Mouse (Mus musculus): ENCODE data around the gene Aebp1. TPM values are rescaled to one million over a fixed set of nuclear protein-coding genes. Genes with fewer than 3 reads are reported as not detected.

Aebp1 gene
- 16.7 and 30.7 TPM in 2 replicates for polyA plus RNA-seq (2014; fragmentation: Nextera tagmentation; extraction: Ambion mirVana)

GRCm38 (mm10) chr11:5861678-5862393 lies at the start of gene Aebp1:
TSS of gene Aebp1 (plus strand) at chr11:5861947.
- H3K4me2 ChIP-seq (replicated peaks; ENCODE audit: low read depth, low read length), result peak within 1 kb of the TSS; percentile 69
- H3K27ac ChIP-seq (ENCODE audit: low read depth, low read length), result peak within 1 kb of the TSS; percentile 26; the same call in 1 of the 2 replicates
- no peaks in the 10 kb centered on the region for H3K27me3 ChIP-seq (ENCODE audit: control insufficient read depth, insufficient read depth, low read length)
- peak within 1 kb of the TSS; percentile 58 for H3K9ac ChIP-seq (ENCODE audit: low read depth, low read length)
- peaks cover 4% of the 10 kb centered on the region; the same call in 1 of the 2 replicates for H3K36me3 ChIP-seq (ENCODE audit: control insufficient read depth, insufficient read depth, low read length)
- H3K4me3 ChIP-seq (ENCODE audit: low read length), result peak within 1 kb of the TSS; percentile 36
- H3K4me1 ChIP-seq (ENCODE audit: control insufficient read depth, insufficient read depth, low read length), result peaks cover 18% of the 10 kb centered on the region
- ATAC-seq (ENCODE audit: low FRiP score, low TSS enrichment), result peak; percentile 74
- 1% methylated on average over 59 of the region's 59 CpGs for WGBS
- H3K9me3 ChIP-seq (ENCODE audit: control insufficient read depth, low read length), result no peaks in the 10 kb centered on the region

GRCm38 (mm10) chr11:5813381-5813780 lies 48.4 kb upstream of the Aebp1 start:
- no peak overlapping the region for H3K4me2 ChIP-seq (replicated peaks; ENCODE audit: low read depth, low read length)
- no peak for ATAC-seq (ENCODE audit: low FRiP score, low TSS enrichment)
- H3K27ac ChIP-seq (ENCODE audit: low read depth, low read length), result no peak overlapping the region
- H3K36me3 ChIP-seq (ENCODE audit: control insufficient read depth, insufficient read depth, low read length), result no peaks in the 10 kb centered on the region
- no peaks in the 10 kb centered on the region for H3K4me1 ChIP-seq (ENCODE audit: control insufficient read depth, insufficient read depth, low read length)
- H3K9me3 ChIP-seq (ENCODE audit: control insufficient read depth, low read length), result no peaks in the 10 kb centered on the region
- H3K9ac ChIP-seq (ENCODE audit: low read depth, low read length), result no peak overlapping the region
- 76% methylated on average over 10 of the region's 10 CpGs for WGBS
- H3K27me3 ChIP-seq (ENCODE audit: control insufficient read depth, insufficient read depth, low read length), result no peaks in the 10 kb centered on the region
- H3K4me3 ChIP-seq (ENCODE audit: low read length), result no peak overlapping the region

GRCm38 (mm10) chr11:5819223-5819622 lies 42.5 kb upstream of the Aebp1 start:
- no peaks in the 10 kb centered on the region for H3K4me1 ChIP-seq (ENCODE audit: control insufficient read depth, insufficient read depth, low read length)
- H3K9me3 ChIP-seq (ENCODE audit: control insufficient read depth, low read length), result no peaks in the 10 kb centered on the region
- no peaks in the 10 kb centered on the region for H3K27me3 ChIP-seq (ENCODE audit: control insufficient read depth, insufficient read depth, low read length)
- H3K36me3 ChIP-seq (ENCODE audit: control insufficient read depth, insufficient read depth, low read length), result no peaks in the 10 kb centered on the region
- H3K9ac ChIP-seq (ENCODE audit: low read depth, low read length), result no peak overlapping the region
- 69% methylated on average over 2 of the region's 2 CpGs for WGBS
- ATAC-seq (ENCODE audit: low FRiP score, low TSS enrichment), result no peak
- no peak overlapping the region for H3K4me3 ChIP-seq (ENCODE audit: low read length)
- no peak overlapping the region for H3K27ac ChIP-seq (ENCODE audit: low read depth, low read length)
- H3K4me2 ChIP-seq (replicated peaks; ENCODE audit: low read depth, low read length), result no peak overlapping the region

DNA sequence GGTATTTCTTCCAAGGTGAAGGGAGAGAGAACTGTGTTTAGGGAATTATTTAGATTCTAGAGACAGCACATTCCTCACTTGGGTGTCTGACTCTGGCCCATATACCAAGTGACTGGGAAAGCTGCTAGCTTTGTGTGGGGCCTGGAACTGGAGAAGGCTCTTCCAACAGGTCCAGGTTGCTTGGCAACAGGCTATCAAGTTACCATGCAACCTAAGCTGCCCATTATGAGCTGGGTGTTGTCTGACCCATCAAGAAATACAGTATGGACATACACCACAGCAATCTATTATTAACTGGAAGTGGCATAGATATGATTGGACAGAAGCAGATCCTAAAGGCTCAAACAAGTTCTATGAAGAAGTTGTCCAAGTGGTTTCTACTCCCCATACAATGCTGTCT lies 36.3 kb upstream of the Aebp1 start:
- Histone ChIP-seq H3K4me2 (replicated peaks; ENCODE audit: low read depth, low read length) (no peak overlapping the region), H3K4me3 (ENCODE audit: low read length) (no peak overlapping the region), H3K9ac (ENCODE audit: low read depth, low read length) (no peak overlapping the region), H3K4me1 (ENCODE audit: control insufficient read depth, insufficient read depth, low read length) (no peaks in the 10 kb centered on the region), H3K36me3 (ENCODE audit: control insufficient read depth, insufficient read depth, low read length) (peaks cover 19% of the 10 kb centered on the region), H3K27me3 (ENCODE audit: control insufficient read depth, insufficient read depth, low read length) (no peaks in the 10 kb centered on the region), H3K27ac (ENCODE audit: low read depth, low read length) (no peak overlapping the region), H3K9me3 (ENCODE audit: control insufficient read depth, low read length) (no peaks in the 10 kb centered on the region)
- no peak for ATAC-seq (ENCODE audit: low FRiP score, low TSS enrichment)

DNA sequence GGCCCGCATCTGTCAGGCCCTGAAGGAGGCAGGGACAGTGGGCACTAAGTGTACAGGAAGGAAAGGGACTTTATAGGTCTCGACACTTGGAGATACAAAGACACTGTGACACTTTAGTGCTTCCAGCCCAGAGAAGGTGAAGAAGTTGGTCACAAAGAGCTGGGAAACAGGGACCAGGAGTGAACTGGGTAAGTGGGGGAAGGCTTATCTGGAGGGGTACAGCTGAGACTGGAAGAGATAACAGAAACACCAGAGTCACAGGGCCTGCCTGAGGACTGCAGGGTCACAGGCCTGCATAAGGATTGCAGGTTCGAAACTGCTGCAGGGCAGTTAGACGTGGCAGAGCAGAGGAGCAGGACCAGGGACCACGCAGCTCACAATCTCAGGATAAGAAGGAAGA lies 33.8 kb upstream of the Aebp1 start:
- Histone ChIP-seq H3K4me3 (ENCODE audit: low read length) (no peak overlapping the region), H3K36me3 (ENCODE audit: control insufficient read depth, insufficient read depth, low read length) (peaks cover 38% of the 10 kb centered on the region), H3K9ac (ENCODE audit: low read depth, low read length) (no peak overlapping the region), H3K4me2 (replicated peaks; ENCODE audit: low read depth, low read length) (no peak overlapping the region), H3K27me3 (ENCODE audit: control insufficient read depth, insufficient read depth, low read length) (no peaks in the 10 kb centered on the region), H3K4me1 (ENCODE audit: control insufficient read depth, insufficient read depth, low read length) (no peaks in the 10 kb centered on the region), H3K9me3 (ENCODE audit: control insufficient read depth, low read length) (no peaks in the 10 kb centered on the region), H3K27ac (ENCODE audit: low read depth, low read length) (no peak overlapping the region)
- no peak for ATAC-seq (ENCODE audit: low FRiP score, low TSS enrichment)
- WGBS, result 87% methylated on average over 5 of the region's 5 CpGs

- Histone ChIP-seq H3K9ac (ENCODE audit: low read depth, low read length) (no peak overlapping the region), H3K4me3 (ENCODE audit: low read length) (no peak overlapping the region), H3K4me2 (replicated peaks; ENCODE audit: low read depth, low read length) (no peak overlapping the region), H3K9me3 (ENCODE audit: control insufficient read depth, low read length) (no peaks in the 10 kb centered on the region), H3K27ac (ENCODE audit: low read depth, low read length) (no peak overlapping the region), H3K27me3 (ENCODE audit: control insufficient read depth, insufficient read depth, low read length) (no peaks in the 10 kb centered on the region), H3K36me3 (ENCODE audit: control insufficient read depth, insufficient read depth, low read length) (peaks cover 41% of the 10 kb centered on the region), H3K4me1 (ENCODE audit: control insufficient read depth, insufficient read depth, low read length) (no peaks in the 10 kb centered on the region)
- 88% methylated on average over 11 of the region's 11 CpGs for WGBS
- ATAC-seq (ENCODE audit: low FRiP score, low TSS enrichment), result no peak
Measured at GRCm38 (mm10) chr11:5828509-5829191, 33.1 kb upstream of the Aebp1 start.

DNA sequence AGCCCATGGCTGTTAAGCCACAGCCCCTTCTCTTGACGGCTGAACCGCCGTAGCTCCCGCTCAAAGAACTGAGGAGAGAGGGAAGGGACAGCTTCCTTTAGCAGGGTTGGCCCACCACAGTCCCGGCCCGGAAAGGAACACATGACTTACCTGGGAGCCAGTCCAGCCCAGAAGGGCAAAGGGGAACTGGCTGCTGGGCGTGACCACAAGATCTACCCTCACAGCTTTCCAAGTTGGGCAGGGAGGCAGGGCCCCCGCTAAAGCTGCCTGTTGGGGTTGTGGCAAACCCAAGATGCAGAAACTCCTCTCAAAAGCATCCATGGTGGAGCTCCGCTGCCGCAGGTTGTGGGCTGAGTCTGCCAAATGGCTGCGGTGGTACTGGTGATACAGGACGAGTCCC lies 32.4 kb upstream of the Aebp1 start:
- no peaks in the 10 kb centered on the region for H3K9me3 ChIP-seq (ENCODE audit: control insufficient read depth, low read length)
- H3K4me3 ChIP-seq (ENCODE audit: low read length), result no peak overlapping the region
- H3K4me1 ChIP-seq (ENCODE audit: control insufficient read depth, insufficient read depth, low read length), result no peaks in the 10 kb centered on the region
- H3K36me3 ChIP-seq (ENCODE audit: control insufficient read depth, insufficient read depth, low read length), result peaks cover 45% of the 10 kb centered on the region
- H3K9ac ChIP-seq (ENCODE audit: low read depth, low read length), result no peak overlapping the region; the same call in 1 of the 2 replicates
- no peak overlapping the region for H3K27ac ChIP-seq (ENCODE audit: low read depth, low read length)
- no peak for ATAC-seq (ENCODE audit: low FRiP score, low TSS enrichment)
- H3K27me3 ChIP-seq (ENCODE audit: control insufficient read depth, insufficient read depth, low read length), result no peaks in the 10 kb centered on the region
- no peak overlapping the region for H3K4me2 ChIP-seq (replicated peaks; ENCODE audit: low read depth, low read length)
- whole genome bisulfite sequencing, result 95% methylated on average over 12 of the region's 12 CpGs

- H3K4me1 ChIP-seq (ENCODE audit: control insufficient read depth, insufficient read depth, low read length), result no peaks in the 10 kb centered on the region; the same call in 1 of the 2 replicates
- no peak for ATAC-seq (ENCODE audit: low FRiP score, low TSS enrichment)
- 60% methylated on average over 9 of the region's 9 CpGs for WGBS
- no peaks in the 10 kb centered on the region for H3K27me3 ChIP-seq (ENCODE audit: control insufficient read depth, insufficient read depth, low read length)
- no peak overlapping the region for H3K4me2 ChIP-seq (replicated peaks; ENCODE audit: low read depth, low read length)
- no peaks in the 10 kb centered on the region for H3K9me3 ChIP-seq (ENCODE audit: control insufficient read depth, low read length)
- H3K4me3 ChIP-seq (ENCODE audit: low read length), result no peak overlapping the region
- H3K9ac ChIP-seq (ENCODE audit: low read depth, low read length), result no peak overlapping the region
- H3K27ac ChIP-seq (ENCODE audit: low read depth, low read length), result no peak overlapping the region
- H3K36me3 ChIP-seq (ENCODE audit: control insufficient read depth, insufficient read depth, low read length), result peaks cover 31% of the 10 kb centered on the region; the same call in 1 of the 2 replicates
Measured at GRCm38 (mm10) chr11:5834506-5834905, 27.2 kb upstream of the Aebp1 start.

DNA sequence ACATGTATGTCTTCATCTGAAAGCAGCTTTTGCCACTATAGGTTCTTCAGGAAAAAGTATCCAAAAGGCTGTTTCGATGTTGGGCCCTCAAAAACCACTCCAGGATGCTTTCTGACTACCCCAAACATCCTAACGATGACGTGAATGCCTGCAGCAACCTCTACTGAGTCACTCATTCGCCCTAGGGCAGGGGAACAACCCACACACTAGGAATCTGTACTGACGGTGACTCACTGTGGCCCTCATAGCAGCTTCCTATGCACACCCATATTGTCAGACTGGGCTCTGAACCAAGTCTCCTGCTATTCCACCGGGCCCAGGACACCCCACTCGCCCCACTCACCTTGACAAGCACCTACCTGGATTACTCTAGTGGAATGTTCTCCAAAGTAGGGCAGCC lies 26.7 kb upstream of the Aebp1 start:
- no peaks in the 10 kb centered on the region for H3K9me3 ChIP-seq (ENCODE audit: control insufficient read depth, low read length)
- H3K4me3 ChIP-seq (ENCODE audit: low read length), result no peak overlapping the region
- no peak for ATAC-seq (ENCODE audit: low FRiP score, low TSS enrichment)
- H3K27ac ChIP-seq (ENCODE audit: low read depth, low read length), result no peak overlapping the region
- H3K36me3 ChIP-seq (ENCODE audit: control insufficient read depth, insufficient read depth, low read length), result peaks cover 27% of the 10 kb centered on the region; the same call in 1 of the 2 replicates
- H3K9ac ChIP-seq (ENCODE audit: low read depth, low read length), result no peak overlapping the region
- H3K27me3 ChIP-seq (ENCODE audit: control insufficient read depth, insufficient read depth, low read length), result no peaks in the 10 kb centered on the region
- no peak overlapping the region for H3K4me2 ChIP-seq (replicated peaks; ENCODE audit: low read depth, low read length)
- WGBS, result 91% methylated on average over 7 of the region's 7 CpGs
- no peaks in the 10 kb centered on the region; the same call in 1 of the 2 replicates for H3K4me1 ChIP-seq (ENCODE audit: control insufficient read depth, insufficient read depth, low read length)
